Mouse (Mus musculus): ENCODE data around the gene Sema3b.

The Sema3b gene

DNA sequence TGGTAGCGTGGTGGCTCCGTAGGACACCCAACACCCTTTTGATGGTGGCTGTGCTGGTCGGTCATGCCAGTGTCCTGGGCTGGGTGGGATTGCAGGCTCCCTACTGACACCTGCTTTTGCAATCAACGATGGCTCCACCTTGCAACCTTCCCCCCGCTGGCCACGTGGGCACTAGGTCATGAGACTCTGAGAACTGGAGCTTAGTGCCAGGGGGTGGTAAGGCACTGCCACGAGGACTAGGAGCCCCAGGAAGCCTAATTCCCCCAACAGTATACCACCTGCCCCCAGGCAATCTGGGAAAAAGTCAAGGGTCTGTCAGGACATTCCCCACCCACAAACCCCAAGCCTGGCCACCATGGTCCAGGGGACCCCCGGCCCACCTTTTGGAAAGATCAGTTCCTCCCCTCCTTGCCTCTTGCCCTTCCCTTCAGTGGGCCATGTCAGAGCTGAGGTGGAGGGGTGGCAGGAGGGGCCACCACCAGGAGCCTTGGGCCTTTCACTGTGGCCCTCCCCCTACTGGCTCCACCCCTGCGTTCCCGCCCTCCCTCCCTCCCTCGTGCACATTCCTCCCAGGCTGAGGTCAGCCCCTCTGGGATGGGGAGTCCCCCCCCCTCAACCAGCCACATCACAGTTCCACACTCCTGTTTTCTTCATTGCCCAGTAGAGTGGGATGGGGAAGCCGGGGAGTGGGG is at the start of gene Sema3b:
Gene Sema3b (minus strand): TSS at position 489 of the 692 bp plus-strand sequence.
- DNase-seq = no peak

DNA sequence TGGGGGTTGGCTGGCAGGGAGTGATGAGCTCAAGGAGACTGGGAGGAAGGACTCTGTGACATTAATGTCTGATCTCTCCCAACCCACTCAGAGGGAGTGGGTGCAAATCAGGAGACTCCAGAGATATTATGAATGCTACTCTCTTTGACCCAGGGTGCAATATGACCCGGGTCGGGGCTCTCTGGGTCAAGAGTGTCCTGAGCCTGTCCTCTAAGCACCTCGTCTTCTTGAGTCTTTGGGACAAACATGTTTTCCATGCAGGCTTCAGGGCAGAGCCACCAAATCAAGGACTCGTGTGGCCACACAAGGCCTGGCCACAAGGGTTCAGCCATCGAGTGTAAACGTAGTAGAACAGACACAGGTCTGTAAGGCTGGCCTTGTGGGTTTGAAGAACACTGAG is 49.1 kb upstream of the Sema3b start:
- no peak for DNase-seq

DNA sequence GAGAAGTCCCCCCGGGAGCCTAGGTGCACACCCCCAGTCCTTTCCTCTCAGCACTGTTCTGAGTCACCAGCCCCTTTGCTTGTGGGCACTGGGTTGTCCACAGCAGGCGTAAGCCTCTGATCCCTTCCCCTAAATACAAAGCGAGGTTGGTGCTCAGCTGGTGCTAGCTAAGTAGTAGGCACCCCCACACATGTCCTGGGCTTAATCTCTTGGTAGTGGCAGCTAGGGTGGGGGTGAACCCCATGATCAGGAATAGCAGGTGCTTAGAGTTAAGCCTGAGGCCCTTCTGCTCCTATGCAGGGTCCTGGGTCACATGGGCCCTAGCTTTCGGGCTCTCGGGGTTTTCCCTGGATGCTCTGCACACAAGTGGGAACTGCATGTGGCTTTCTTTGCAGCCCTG is 48.1 kb upstream of the Sema3b start:
- no peak for DNase-seq

DNA sequence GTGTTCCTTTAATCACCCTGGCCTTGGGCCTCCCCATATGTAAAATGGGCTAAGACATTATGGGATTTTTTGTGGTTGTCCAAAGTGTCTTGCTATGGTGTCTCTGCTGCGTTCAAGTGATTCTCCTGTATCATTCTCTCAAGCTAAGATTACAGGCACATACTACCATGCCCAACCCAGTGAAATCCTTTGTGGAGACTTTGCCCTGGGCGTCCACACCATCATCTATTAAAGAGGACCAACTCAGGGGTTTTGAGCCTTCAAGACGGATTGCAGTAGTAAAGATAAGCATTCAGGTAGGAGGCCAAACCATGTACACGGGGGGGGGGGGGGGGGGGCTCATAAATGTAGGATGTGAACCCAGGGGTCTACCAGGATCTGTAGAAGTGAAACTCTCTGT is 45.6 kb upstream of the Sema3b start:
- no peak for DNase-seq

DNA sequence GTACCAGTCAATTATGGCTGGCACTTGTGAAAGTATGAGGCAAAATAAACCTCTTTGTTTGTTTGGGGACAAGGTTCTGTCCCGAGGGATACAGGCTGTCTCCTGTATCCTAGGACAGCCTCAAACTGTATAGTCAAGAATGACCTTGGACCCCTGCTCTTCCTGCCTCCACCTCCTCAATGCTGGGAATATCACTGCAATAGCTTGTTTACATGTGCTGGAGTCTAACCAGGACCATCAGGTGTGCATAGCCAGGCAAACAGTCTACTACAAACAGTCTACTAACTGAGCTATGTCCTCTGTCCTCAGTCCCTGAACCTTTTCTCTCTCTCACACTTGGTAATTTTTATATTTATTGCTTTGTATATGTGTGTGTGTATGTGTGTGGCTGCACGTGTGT is 44.4 kb upstream of the Sema3b start:
- no peak for DNase-seq

DNA sequence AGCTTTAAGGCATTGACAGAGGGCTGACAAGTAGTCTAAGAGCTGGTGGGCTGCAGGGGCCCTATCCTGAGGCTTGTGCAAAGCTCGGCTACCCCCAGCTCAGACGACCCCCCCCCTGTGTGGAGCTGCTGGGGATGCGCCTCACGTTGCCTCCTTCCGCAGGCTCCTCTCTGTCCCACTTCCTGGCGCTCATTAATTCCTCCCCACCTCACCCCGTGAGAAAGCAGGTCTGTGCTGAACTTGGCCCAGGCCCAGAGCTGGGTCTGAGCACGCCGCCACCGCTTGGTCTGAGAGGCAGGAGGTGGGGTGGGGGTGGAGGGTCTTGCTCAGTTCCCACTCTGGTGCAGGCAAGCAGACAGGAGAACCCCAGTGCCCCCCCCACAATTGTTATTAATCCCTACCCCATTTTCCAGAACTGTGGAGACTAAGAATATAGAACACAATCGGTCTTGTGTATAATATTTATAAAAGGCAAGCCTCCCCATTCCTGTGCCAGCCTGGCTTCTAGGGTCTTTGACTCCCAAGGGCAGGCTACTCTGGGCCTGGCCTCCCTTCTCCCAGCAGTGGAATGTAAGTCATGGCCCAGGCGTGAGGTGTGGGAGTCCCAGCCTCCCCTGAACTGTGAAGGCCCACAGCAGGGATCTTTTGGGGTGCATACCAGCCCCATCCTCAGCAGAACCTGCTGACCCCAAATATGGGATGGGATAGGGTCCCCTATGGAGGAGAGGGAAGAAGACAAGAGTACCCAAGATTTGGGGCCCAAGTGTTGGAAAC is 41.9 kb upstream of the Sema3b start:
- DNase-seq = no peak

DNA sequence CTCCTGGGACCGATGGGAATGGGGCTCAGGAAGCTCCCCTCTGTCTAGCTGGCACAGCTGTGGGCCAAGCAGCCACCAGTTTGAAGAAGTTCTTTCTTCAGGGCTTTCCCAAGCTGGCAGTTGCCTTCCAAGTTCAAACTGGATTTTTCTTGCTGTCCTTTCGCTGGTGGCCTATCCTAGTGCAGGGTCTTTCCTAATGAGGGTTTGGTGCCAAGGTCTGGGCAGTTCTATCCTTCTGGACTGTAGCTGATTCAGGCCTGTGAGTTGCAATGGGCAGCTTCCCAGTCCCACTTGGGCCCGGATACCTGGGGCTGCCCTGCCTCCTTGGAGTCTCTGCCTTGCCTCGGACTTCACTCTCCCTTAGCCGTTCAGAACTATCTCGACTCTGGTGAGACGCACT is 41.2 kb upstream of the Sema3b start:
- DNase-seq = no peak

DNA sequence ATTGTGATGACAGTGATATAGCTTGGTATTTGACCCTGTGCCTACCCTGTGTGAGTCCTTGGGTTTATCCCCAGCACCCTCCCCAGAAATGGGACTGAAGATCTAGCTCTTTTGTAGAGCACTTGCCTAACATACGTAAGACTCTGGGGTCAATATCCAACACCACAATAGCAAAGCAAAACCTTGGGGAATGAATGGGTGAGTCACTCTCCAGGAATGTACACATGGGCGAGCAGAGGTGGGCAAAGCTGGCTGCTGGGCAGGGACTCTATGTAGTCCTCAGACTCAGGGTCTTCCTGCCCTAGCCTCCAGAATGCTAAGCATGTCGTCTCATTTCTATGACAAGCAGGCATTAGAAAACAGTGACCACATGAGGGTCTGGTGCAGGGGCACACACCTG is 39.7 kb upstream of the Sema3b start:
- no peak for DNase-seq

DNA sequence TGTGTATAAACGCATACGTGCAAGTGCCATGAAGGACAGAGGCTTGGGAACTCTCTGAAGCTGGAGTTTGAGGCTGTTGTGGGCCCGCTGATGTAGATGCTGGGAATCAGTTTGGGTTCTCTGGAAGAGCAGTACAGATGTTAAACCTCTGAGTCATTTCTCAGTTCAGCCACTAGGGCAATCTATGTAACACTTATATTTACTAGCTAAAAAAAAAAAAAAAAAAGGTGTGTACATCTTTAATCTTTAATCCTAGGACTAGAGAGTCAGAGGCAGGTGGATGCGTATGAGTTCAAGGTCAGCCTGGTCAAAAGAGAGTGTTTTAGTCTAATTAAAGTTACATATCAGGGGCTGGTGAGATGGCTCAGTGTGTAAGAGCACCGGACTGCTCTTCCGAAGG is 37.9 kb upstream of the Sema3b start:
- DNase-seq = no peak

DNA sequence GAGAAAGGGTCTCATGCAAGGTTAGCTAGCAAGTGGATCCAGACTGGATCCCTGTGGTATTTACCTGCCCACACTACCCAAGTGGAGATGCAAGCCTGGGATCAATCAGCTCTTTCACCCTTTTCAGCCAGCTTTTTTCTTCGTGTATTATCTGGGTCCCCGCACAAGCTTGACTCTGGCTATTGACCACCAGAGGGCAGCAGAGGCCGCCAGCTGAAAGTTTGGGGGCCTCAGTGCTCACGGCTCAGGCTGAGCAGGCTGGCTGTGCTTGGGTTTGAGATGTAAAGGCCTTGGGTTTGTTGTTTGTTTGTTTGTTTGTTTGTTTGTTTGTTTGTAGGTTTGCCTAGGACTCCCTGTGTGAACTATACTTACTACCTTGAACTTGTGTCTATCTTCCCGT is 36.5 kb upstream of the Sema3b start:
- peak; percentile 89 for DNase-seq

DNA sequence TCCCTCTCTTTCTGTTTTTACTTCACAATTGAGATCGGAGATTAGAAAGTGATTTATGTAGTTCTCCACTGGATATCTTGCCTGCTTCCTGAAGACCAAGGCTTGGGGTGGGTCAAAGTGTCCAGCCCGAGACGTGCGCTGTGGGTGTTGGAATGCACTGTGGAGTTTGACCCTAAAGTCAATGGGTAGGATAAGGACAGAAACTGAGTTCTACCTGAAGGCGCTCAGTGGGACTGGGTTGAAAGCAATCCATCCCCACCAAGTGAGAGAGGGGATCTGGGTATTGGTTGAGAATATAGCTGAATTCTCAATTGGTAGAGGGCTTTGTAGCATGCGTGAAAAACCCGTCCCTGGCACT is 36.1 kb upstream of the Sema3b start:
- no peak for DNase-seq

DNA sequence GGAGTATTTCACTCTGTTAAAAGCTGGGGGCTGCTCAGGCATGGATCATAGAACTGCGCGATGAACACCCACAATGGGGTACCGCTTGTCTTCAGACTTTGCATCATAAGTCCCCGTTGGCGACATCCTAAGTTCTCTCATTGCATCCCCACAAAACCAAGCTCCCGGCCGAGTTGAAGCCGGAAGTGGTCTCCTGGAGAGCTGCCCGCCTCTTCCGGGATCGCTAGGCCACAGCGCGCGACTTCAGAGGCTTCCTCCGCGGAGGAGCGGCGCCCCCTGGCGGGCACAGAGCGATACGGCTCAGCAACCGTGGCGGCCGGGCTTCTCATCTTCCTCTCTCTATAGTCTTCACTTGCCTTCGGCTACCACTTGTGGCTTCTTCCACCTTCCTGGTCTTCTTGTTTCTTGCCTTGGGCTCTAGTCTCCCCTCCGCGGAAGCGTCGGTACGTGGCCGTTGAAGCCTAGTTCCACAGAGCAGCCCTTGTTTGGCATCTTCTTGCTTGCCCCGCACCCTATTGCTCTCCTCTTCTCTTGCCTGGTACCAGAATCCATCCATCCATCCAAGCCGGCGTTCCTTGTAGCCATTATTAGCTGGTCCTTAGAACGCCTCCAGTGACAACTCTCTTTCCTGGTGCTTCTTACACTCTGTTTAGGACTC is 35.6 kb upstream of the Sema3b start:
- DNase-seq = peak; percentile 97

DNA sequence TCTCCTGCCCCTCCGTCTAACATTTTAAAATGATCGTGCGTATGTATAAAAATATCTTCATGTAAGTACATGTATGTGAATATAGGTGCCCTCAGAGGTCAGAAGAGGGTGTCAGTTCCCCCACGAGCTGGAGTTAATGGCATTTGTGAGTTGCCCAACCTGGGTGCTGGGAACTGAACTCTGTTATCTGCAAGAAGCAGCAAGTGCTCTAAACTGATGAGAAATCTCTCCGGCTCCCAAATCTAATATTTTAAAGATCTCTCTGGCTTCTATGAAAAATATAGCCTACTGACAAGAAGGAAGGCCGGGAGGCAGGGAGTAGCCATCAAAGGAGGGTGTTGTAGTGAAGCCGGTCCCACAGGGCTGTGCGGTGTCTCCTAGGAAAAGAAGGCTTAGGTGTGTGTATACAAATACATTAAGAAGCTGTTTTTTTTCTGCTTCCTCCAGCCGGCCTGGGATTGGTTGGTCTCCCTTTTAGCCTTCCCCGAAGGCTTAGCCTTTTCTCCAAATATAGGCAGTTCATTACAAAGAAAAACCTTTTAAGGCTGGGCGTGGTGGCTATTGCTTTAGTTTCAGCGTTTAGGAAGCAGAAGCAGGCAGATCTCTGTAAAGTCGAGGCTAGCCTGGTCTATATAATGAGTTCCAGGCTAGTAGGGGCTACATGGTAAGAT is 34.6 kb upstream of the Sema3b start:
- DNase-seq = no peak

DNA sequence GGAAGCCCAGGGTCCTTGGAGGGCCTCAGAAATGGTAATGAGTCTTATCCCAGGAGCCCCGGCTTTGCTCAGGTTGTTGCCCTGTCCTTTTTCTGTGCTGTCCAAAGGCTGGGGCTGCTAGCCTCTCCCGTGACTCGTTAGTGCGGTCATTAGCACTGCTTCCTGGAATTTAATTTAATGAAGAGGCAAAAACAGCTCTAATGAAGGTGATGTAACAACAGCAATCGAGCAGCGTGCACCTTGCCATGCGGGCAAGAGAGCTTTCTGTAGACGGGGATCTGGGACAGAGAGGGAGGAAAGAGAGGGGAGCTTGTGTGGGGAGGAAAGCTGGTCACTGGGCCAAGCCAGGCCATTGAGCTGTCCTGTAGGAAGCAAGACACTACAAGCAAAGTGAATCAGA is 32.6 kb upstream of the Sema3b start:
- DNase-seq = no peak

DNA sequence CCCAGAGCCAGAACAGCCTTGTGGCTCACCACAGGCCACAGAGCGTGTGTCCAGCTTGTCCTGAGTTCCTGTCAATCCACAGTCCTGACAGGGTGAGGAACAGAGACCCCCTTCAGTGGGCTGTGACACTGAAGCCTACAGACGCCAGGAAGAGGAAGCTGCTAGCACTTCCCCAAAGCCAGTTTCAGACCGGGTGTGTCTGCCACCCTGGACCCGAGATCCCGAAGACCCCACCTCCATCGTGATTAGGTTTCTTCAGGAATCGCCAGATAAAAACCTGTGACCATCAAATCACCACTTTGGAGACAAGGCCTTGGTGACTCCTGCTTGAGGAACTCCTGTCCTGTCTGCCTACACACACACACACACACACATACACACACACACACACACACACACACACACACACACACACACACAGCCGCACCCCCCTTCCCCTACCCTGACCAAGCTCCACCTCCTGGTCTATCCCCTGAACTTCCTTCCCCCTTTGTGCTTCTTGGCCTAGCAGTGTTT is 31.3 kb upstream of the Sema3b start:
- DNase-seq = no peak

DNA sequence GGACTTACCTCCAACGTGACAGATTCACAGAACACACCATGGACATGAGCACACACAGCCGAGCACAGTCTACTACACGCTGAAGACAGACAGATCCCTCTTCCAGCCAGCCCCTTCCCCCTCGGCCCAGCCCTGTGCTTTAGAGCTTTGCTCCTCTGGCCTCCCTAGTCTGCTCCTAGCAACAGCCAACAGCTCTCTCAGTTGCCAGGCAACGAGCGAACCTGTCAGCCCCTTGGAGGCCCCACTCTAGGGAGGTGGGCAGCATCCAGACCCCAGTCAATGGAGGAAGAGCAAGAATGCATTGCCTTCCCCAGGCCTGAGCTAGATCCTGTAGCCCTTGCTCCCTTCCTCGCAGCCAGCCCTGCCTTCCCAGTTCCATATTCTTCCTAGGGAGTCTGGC is 28.0 kb upstream of the Sema3b start:
- DNase-seq = peak; percentile 89

DNA sequence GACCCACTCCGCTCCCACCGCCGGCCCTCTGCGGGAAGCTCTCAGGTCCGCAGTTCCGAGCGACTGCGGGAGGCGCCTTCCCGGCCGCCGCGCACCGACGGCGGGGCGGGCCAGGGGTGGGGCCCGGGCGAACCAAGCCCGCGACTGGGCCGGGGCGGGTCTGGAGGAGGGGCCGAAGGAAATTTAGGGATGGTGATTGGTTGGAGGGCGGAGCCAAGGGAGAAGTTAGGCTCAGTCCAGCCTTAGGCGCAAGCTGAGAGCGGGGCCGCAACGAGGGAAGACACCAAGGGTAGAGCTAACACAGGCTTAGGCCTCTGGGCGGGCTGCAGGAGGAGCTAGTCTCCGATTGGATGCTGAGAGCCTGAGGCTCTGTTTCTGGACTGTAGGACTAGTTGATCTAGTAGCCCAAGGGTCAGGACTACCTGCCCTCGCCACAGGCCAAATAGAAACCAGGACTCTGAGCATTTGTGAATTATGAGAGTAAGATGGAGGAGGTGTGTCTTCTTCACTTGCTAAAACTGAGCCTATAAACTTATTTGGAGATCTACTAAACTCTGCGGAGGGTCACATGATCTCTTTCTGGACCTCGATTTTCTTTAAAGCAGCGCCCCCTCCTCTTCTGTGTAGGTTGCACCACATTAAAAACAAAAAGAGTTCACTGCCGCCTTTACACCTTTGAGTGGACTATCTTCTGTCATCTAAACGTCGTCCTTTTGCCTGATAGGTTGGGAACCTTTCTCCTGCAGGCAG is 26.4 kb upstream of the Sema3b start, which contains the start of gene Gnai2:
Gene Gnai2 (minus strand): TSS at position 89 of the 750 bp plus-strand sequence.
- peak; percentile 98 for DNase-seq

DNA sequence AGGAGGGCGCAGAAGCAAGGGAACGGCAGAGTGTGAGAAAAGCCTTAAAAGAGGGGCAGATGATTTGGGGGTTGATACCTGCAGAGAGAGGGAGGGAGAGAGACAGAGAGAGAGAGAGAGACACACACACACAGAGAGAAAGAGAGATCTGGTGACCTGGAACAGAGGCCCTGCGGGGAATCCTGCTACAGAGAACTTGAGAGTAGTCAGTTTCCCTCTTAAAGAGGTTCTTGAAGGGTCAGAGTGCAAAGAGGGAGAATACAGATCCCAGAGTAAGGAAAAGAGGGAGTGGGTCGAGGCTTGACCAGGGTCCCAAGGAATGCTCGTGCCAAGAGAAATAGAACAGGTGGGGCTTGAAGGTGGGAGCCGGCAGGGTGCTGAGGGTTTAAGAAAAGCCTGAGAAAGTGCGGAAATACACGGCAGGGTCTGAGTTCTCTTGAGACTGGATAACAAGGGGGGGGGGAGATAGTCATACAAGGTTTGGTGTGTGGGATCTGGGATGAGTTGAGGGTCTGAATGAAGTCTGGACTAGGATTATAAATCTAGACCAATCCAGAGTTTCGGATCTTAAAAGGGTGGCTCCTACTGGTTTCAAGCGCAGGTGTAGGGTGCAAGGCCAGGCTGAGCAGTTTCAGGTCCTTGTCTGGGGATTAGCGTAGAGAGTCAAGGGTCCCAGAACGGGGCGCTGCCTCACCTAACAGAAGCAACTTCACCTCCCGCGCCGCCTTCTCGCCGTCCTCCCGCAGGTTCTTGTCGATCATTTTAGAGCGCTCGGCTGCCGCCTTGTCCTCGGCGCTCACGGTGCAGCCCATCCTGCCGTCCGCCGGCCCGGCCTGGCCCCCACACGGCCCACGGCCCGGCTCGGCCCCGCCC is 25.6 kb upstream of the Sema3b start:
- DNase-seq = no peak

DNA sequence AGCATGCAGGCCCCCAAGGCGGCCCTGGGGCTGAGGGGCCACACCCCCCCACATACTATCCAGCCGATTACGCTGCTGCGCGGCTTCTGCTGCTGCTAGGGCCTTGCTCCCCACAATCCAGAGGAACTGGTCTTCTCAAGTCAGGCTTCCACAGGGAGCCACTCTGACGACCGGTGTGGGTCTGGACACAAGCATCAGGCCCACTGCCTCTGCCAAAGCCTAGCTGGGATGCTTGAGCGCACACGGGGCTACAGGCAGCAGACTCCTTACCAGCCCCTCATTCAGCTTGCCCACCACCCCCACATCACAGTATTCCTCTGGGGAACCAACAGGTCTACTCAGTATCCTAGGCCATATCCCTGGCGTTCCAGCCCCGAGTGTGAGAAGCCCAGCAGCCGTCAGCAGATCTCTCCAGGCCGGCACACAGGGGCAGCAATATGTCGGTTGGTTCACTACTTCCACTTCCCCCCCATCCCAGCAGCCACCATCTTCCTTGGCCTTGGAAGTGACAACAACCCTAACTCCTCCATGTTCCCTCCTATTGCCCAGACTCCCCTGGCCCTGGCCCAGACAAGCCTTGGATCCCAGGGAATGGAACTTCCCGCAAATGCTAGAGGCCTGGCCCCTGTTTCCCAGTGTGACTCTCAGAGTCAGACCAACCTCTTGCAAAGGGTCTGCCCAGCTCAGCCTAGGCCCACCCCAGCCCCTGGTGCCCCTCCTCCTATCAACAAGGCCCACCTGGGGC is 24.8 kb upstream of the Sema3b start:
- peak; percentile 28 for DNase-seq

DNA sequence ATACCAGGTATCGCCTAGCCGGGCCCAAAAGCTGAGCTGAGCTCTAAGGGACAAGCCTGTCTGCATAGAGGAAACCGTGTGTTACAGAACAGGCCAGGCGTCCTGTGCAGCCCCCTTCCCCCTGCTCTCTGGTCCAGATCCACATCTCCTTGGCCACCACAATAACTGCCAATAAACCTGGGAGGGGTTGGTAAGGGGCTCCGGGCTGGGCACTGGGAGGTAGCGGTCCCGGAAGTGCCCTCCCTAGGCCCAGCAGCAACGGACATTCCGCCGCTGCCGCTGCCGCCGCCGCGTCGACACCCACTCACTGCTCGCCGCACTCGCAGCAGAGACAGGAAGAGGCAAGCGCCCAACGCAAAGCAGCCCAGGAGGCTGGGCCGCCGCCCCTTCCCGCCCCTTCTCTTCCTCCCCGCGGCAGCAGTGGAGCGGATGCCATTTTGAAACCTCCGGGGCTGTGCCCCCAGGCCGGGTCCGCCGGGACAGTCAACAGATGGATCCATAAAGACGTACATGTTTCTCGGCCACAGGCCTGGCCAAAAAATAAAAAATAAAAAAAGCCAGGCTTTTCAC is 24.1 kb upstream of the Sema3b start:
- peak; percentile 87 for DNase-seq
